Mouse (Mus musculus) spleen, postnatal 14 days (tissue): Measurements from ENCODE around the gene Actr8.

Experiments used
- DNase-seq, 2 experiments: peaks; one replicate each; pipeline ENCODE4 v3.0.0; 2021 to 2022; ENCODE audit warnings: low spot score in 2 of 2

Actr8 gene

DNA sequence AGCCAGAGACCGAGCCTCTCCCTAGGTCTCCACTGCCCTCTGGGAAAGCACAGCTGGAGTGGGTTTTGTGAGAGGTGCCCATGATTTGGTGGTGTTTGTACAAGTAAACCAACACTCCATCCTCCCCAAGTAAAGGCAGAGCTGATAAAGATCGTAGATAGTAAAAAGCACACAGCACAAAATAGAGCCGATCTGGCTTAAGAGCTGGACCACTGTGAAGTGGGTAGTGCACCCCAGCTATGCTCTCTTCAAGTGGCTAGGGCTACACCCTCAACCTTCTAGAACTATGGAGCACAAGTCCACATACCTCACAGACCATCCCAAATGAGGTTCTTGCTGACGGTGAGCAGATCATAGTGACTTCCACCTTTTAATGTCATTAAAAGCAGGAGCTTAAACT lies 61.3 kb downstream of the Actr8 start:
- no peak for DNase-seq

DNA sequence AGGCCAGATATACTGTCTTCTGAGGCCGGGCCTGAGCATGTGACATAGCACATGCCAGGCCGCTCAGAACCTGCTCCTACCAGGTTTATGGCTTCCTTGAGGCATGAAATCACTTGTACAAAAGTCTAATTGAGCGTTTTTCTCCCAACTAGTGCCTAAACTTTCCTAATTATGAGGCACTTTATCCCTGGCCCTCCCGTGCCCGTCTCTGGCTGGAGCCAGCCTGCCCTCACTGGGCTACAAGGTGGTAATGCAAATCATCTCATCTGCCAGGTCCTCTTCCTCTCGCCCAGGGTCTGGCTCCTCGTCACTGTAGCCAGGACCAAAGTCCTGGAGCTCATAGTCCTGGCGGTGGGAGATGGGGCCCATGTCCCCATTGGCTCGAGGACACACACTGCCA lies 63.7 kb downstream of the Actr8 start:
- DNase-seq: no peak

DNA sequence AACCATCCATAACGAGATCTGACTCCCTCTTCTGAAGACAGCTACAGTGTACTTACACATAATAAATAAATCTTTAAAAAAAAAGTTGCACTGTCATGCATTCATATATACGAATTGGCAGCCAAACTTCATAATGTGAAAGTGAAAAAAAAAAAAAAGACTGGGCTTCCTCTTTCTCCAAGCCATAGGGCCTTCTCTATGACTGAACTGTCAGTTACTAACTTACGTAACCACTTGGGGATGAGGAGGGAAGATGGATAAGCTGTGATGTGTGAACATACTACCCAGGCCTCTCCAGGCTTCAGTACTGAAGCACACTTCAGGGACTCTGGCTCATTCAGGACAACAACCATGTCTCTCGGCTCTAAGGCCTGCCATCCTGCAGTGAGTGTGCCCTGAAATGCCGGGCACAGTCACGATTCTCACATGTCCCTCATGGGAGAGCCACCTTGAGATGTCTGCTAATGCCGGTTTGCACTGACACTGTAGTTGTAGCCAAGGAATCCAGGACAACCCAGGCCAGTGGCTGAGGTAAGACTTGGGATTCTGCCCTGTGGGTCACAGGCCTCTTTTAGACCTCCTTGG lies 65.3 kb downstream of the Actr8 start:
- no peak for DNase-seq

DNA sequence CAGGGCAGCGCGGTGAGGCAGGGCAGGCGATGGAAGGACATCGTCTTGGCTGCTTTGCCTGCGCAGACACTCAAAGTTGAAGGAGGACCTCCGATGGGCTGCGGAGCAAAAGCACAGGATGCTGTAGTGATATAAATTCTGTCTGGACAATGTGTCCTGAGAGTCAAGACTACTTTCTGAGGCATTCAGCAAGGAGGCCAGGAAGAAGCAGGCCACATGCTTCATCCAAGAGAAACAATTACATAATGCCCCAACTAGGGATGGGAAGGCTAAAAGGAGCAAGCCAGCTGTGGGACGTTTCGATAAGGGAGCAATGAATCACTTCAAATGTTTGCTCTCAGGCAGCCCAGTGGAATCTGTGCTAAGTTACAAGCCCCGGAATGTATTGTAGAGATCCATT lies 67.1 kb downstream of the Actr8 start:
- no peak for DNase-seq

DNA sequence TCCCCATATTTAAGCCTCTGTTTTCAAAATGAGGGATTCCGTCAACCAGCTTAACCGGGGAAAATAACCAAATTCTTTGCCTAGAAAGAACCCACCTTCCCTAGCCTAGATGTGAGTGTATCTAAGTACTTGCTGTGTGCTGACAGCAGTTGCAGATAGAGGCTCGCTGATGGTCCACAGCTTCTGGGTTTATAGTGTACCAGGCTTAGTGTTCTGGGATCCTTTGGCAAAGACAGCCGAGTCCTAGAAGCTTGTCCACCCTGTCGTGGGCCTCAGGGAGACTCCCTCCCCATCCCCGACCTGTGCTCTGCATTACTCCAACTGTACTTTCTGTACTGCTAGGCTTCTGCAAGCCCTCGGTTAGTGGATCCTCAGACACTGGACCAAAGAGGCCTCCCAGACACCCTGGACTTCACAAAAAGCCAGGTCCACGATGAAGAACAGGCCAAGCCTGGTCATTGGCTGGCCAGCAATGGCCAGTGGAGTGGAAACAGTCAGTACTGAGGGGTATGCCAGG lies 67.6 kb downstream of the Actr8 start:
- DNase-seq: no peak

DNA sequence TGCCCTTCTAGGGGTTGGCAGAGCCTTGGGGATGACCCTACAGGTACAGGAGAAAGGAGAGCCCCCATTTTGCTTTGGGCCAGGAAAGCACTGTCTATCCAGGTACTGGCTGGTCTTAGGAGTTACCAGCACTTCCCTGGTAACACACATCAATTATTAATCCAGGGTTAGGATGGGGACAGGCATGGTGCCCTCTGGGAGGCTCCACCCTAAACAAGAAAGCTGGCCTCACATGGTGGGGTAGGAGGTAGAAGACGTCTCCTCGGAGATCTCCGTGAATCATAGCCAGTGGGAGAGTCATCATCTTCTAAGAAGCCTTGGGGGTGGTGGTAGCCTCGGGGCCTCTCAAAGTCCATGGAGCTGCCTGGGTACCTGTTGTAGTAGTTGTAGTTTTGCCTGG lies 68.8 kb downstream of the Actr8 start:
- DNase-seq: no peak

- DNase-seq: no peak
Measured at GRCm38 (mm10) chr14:30048049-30048448, 69.9 kb downstream of the Actr8 start.

DNA sequence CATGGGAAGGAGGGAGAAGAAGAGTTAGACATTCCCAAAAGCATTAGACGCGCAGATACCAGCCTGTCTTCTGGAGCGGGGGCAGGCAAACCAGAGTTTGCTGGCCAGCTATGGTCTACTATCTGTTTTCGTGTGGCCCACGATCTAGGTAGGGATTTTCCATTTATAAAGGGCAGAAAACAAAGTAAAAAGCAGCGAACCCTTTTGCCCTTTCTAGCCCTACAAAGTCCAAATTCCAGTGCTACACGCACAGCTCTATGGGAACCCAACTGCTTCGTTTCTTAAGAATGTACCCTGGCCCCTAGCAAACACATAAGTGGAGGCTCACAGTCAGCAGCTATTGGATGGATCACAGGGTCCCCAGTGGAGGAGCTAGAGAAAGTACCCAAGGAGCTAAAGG lies 72.1 kb downstream of the Actr8 start:
- no peak for DNase-seq

- DNase-seq: no peak
Measured at GRCm38 (mm10) chr14:30054922-30055321, 76.8 kb downstream of the Actr8 start.
